Mouse (Mus musculus) gastrocnemius, postnatal 36 days (tissue): ENCODE data around the gene Thada. TPM values are rescaled to one million over a fixed set of nuclear protein-coding genes. Genes with fewer than 3 reads are reported as not detected.

ENCODE experiments used
- total RNA-seq, 2 experiments: library from RNA; stranded (reverse); gene quantifications; 2 replicates each; pipeline ENCODE4 v1.2.3; 2021

Thada gene
- total RNA-seq, 2 experiments from 2014 or later, result 4.3 to 5.8 TPM

Other genes starting within 250 kb of the Thada start
- 1 to 10 TPM; 1.5 to 1.6 TPM for gene Plekhh2, start 45.7 kb upstream of the Thada start, total RNA-seq
- 1 to 10 TPM; 2.6 to 3.3 TPM for gene Dync2li1, start 160.3 kb upstream of the Thada start, total RNA-seq
- gene Abcg8, start 210.1 kb upstream of the Thada start, total RNA-seq, result not detected
- gene Abcg5, start 216.8 kb upstream of the Thada start, total RNA-seq, result not detected